Mouse (Mus musculus) testis, postnatal 14 days (tissue): ENCODE results near the gene E2f7.

Experiments
- DNase-seq: peaks from one replicate; pipeline ENCODE4 v3.0.0; 2021; ENCODE audit warnings: low spot score

Gene E2f7

GRCm38 (mm10) chr10:110773878-110774277 lies 28.6 kb downstream of the E2f7 start:
- DNase-seq: no peak

DNA sequence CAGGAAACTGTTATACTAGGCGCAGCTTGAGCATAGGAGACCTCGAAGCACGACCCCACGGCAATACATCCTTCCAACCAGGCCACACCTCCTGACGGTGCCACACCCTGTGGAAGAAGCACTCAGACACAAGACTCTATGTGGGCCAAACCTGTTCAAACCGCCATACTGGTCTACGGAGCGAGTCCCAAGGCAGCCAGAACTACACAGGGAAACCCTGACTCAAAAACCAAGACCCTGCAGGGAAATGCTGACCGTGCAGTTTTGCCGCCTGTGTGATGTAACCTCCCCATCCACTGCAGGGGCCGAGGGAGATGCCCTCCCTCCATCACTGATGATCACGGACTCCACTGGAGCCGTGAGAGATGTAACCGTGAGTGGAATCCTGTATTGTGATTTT lies 36.5 kb downstream of the E2f7 start:
- no peak for DNase-seq

- DNase-seq: no peak
These were observed 37.4 kb downstream of the E2f7 start for GRCm38 (mm10) chr10:110782655-110783054.

- no peak for DNase-seq
These were observed 43.0 kb downstream of the E2f7 start for GRCm38 (mm10) chr10:110788049-110788752.

- DNase-seq: no peak
These were observed 44.4 kb downstream of the E2f7 start for GRCm38 (mm10) chr10:110789683-110790082.

- no peak for DNase-seq
These were observed 48.0 kb downstream of the E2f7 start for GRCm38 (mm10) chr10:110793150-110793787.

- no peak for DNase-seq
These were observed 49.4 kb downstream of the E2f7 start for GRCm38 (mm10) chr10:110794564-110795205.

DNA sequence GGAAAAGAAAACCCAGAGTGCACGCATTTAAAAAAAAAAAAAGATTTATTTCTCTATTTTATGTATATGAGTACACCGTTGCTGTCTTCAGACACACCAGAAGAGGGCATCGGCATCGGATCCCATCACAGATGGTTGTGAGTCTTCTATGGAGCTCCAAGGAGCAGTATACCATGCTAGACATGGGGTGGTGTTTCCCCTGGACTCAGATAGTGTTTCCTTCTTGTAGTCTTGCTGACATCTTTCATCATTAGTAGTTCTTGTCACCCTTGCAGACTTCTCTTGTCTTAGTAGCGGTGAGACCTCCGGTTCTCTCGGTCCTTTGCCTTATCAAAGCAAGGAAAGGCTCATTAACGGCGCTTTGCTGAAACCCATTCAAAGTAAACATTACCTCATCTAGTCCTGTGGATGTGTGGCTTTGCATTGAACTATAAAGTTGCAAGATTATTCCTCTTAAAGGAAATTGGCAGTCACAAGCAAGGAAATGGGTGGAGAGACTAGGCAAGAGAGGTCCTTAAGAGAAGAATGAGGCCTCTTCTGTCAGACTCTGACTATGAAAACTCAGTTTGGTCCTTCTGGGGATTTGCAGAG lies 50.1 kb downstream of the E2f7 start:
- no peak for DNase-seq

- no peak for DNase-seq
These were observed 56.1 kb downstream of the E2f7 start for GRCm38 (mm10) chr10:110801296-110801695.

GRCm38 (mm10) chr10:110804279-110805024 lies 59.2 kb downstream of the E2f7 start:
- no peak for DNase-seq

- DNase-seq: no peak
These were observed 59.9 kb downstream of the E2f7 start for GRCm38 (mm10) chr10:110805025-110805740.

GRCm38 (mm10) chr10:110806471-110806870 lies 61.2 kb downstream of the E2f7 start:
- no peak for DNase-seq

DNA sequence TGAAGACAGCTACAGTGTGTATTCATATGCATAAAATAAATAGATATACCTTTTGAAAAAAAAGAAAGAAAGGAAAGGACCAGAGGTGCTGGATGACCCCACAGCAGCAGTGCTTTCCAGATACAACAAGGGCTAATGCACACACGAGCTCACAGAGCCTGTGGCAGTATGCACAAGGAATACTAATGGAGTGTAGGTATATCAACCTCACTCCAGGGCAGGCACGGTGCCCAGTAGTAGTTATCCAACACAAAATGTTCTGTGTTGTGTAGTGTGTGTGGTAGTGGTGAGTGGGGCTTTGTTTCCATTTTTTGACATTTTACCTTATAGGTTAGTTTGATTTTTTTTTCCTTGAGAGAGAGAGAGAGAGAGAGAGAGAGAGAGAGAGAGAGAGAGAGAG lies 65.3 kb downstream of the E2f7 start:
- DNase-seq: no peak

GRCm38 (mm10) chr10:110811209-110811861 lies 66.1 kb downstream of the E2f7 start:
- no peak for DNase-seq

DNA sequence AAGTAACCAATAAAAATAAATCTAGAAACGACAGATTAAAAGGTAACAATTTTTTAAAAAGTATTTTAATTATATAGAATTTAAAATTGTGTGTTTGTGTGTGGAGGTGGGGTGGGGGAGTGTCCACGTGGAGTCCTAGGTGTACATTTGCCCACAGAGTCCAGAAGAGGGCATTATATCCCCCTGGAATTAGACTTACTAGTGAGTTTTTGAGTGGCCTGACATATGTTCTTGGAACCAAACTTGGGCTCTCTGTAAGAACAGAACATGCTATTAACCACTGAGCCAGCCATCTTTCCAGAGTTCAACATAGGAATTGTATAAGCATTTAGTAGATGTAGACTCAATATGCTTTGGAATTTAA lies 66.6 kb downstream of the E2f7 start:
- DNase-seq: no peak

- DNase-seq: no peak
These were observed 75.9 kb downstream of the E2f7 start for GRCm38 (mm10) chr10:110821139-110821538.

DNA sequence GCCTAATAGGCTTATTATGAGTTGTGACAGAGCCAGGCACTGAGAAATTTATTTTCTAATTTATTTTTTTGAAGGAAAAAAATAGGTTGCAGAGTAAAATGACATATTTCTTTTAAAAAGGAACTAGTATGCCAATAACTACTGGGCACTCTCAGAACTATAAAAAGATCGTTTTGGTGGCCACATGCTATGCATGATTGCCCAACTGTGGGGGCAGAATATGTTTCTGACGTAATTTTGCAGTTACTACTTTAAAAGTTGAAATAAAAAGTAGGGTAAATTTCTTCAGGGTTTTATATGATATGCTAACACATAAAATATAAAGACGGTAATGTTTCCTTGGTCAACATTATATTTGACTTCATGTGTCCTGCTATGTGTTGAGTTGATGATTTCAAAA lies 76.5 kb downstream of the E2f7 start:
- no peak for DNase-seq

GRCm38 (mm10) chr10:110832336-110832735 lies 87.1 kb downstream of the E2f7 start:
- DNase-seq: no peak

DNA sequence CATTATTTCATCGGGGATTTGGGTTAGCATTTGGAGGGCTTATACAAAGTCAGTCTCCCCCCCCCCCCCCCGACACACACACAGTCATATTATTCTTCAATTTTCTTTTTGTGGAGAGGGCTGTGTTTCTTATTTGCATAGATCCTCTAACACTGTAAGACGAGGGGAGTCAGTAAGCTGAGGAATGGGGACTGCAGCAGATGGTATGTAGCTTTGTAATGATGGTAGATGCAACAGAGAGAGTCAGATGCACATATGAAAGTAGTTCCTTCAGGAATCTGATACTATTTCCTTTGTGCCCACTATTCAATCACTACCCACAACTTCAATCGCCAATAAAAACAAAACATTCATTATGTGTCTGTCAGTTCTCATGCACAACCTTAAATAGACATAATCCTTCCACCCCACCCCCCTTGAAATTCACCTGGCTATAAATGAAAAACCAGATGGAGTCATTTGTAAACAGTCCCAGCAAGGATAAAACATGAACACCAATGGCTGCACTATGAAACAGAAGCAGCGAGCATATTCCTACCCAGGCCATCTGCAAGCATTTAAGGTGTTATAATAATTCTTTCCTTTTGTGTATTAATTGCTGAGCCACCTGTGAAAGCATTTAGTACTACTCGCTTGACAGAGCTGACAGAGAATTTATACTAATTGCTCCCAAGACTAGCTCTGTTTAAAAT lies 90.0 kb downstream of the E2f7 start:
- DNase-seq: no peak
